Mouse (Mus musculus): ENCODE measurements around the gene Cd300ld.

GRCm38 (mm10) chr11:114972726-114973125, 17.0 kb downstream of the Cd300ld start:
- TF ChIP-seq POLR2A (IDR thresholded peaks at IDR 0.05; ENCODE audit: borderline replicate concordance, control insufficient read depth, low read depth, low read length) = no peak
- TF ChIP-seq CTCF (IDR thresholded peaks at IDR 0.05; ENCODE audit: control insufficient read depth, insufficient read depth, low read length) = no peak
